Mouse (Mus musculus) heart, embryonic 15.5 days (tissue): ENCODE results near the gene Slc44a5. TPM values are rescaled to one million over a fixed set of nuclear protein-coding genes. Genes with fewer than 3 reads are reported as not detected.

Experiments
- ATAC-seq: fragments of 200-750 bp; cut with Nextera tagmentation; replicated peaks from 2 replicates; pipeline ENCODE4 v1.8.0; 2017; ENCODE audit warnings: low read depth, moderate TSS enrichment; ENCODE audit not compliant: insufficient number of reproducible peaks, insufficient read depth, low FRiP score
- H3K27ac ChIP-seq: fragments of 300-500 bp; sonication (generic); 2 replicates; pipeline ENCODE4 v1.5.1; 2015; ENCODE audit warnings: mild to moderate bottlenecking, inconsistent platforms
- H3K27me3 ChIP-seq: fragments of 300-500 bp; sonication (generic); 2 replicates; pipeline ENCODE4 v1.6.1; 2015; ENCODE audit warnings: inconsistent platforms
- H3K36me3 ChIP-seq: fragments of 300-500 bp; sonication (generic); 2 replicates; pipeline ENCODE4 v1.6.1; 2015; ENCODE audit warnings: mild to moderate bottlenecking, inconsistent platforms
- H3K4me1 ChIP-seq: fragments of 300-500 bp; sonication (generic); replicated peaks from 2 replicates; pipeline ENCODE4 v1.6.1; 2015; ENCODE audit warnings: inconsistent platforms
- H3K4me2 ChIP-seq: fragments of 300-500 bp; sonication (generic); 2 replicates; pipeline ENCODE4 v1.6.1; 2015; ENCODE audit warnings: inconsistent platforms, mild to moderate bottlenecking, moderate library complexity
- H3K4me3 ChIP-seq: fragments of 300-500 bp; sonication (generic); 2 replicates; pipeline ENCODE4 v1.5.1; 2015; ENCODE audit warnings: mild to moderate bottlenecking, inconsistent platforms
- H3K9ac ChIP-seq: fragments of 300-500 bp; sonication (generic); 2 replicates; pipeline ENCODE4 v1.6.1; 2015; ENCODE audit warnings: mild to moderate bottlenecking, inconsistent platforms
- H3K9me3 ChIP-seq: fragments of 300-500 bp; sonication (generic); replicated peaks from 2 replicates; pipeline ENCODE4 v1.6.1; 2016; ENCODE audit warnings: inconsistent platforms
- WGBS: fragments of 180-500 bp; shearing (Covaris S2); methylation state at CpG from one replicate; pipeline ENCODE4 v1.1.7; 2015; ENCODE audit warnings: mixed read lengths; 5-methylcytosine and 5-hydroxymethylcytosine counted together
- polyA plus RNA-seq: library from polyadenylated mRNA; unstranded; fragments of >200 nt; fragmentation: Nextera tagmentation; extraction: Ambion mirVana; gene quantifications from 2 replicates; pipeline ENCODE4 v1.2.1, GENCODE M21; 2015

Gene Slc44a5
- polyA plus RNA-seq, 1 experiment from 2014 or later, result 0.52 TPM

DNA sequence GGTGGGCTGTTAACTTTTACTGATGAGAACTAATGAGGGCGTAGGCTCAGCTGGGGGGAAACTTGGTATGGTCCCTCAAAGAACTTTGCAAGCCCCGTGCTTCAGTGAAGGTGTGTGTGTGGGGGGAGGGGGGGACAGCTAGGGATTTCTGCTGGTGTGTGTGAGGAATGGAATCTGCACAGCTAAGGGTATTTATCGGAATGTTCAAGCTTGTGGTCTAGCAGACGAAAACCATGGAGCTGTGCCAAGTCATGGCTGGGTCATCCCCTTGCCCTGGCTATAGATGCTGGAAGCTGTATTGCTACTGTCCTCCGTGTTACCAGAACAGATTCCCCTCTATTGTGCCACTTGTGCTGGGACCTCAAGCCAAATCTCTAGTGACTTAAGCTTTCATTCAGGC is 138.0 kb downstream of the Slc44a5 start:
- H3K4me2 ChIP-seq, result no peak overlapping the region
- H3K9me3 ChIP-seq, result no peaks in the 10 kb centered on the region
- H3K27ac ChIP-seq, result no peak overlapping the region
- peaks cover 6% of the 10 kb centered on the region; the same call in 1 of the 2 replicates for H3K4me1 ChIP-seq
- no peaks in the 10 kb centered on the region for H3K27me3 ChIP-seq
- no peak overlapping the region for H3K4me3 ChIP-seq
- ATAC-seq, result peak; percentile 60; the same call in 1 of the 2 replicates
- 29% methylated on average over 5 of the region's 5 CpGs for WGBS
- no peak overlapping the region for H3K9ac ChIP-seq
- H3K36me3 ChIP-seq, result no peaks in the 10 kb centered on the region

DNA sequence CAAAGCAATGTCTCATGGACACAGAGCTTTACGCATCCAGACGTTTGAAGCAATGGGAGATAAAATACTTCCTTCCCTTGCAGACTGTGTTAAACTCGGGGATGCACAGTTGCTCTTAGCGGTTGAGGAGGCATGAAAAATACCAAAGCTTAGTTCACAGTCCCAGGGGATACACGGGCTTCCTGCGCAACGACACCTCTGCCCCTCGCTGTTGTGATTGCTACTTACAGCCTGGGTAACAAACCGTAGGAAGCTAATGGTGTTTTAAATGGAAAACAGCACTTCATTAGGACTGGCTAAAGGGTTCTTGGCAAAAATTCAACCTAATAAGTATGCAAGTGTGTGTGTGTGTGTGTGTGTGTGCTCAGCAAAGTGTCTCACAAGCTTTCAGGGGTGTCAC is 141.8 kb downstream of the Slc44a5 start:
- Histone ChIP-seq H3K4me2 (no peak overlapping the region), H3K4me1 (peaks cover 6% of the 10 kb centered on the region; the same call in 1 of the 2 replicates), H3K27ac (no peak overlapping the region), H3K9ac (no peak overlapping the region), H3K36me3 (no peaks in the 10 kb centered on the region), H3K27me3 (no peaks in the 10 kb centered on the region), H3K4me3 (no peak overlapping the region), H3K9me3 (no peaks in the 10 kb centered on the region)
- whole genome bisulfite sequencing, result 59% methylated on average over 9 of the region's 9 CpGs
- no peak for ATAC-seq

- Histone ChIP-seq H3K27me3 (no peaks in the 10 kb centered on the region), H3K4me3 (no peak overlapping the region), H3K4me2 (no peak overlapping the region), H3K36me3 (no peaks in the 10 kb centered on the region), H3K27ac (no peak overlapping the region), H3K4me1 (peaks cover 5% of the 10 kb centered on the region; the same call in 1 of the 2 replicates), H3K9me3 (no peaks in the 10 kb centered on the region), H3K9ac (no peak overlapping the region)
- ATAC-seq, result no peak
- WGBS, result 81% methylated on average over 4 of the region's 4 CpGs
Observed at GRCm38 (mm10) chr3:154115478-154115877, 142.2 kb downstream of the Slc44a5 start.

GRCm38 (mm10) chr3:154116000-154116399 is 142.8 kb downstream of the Slc44a5 start:
- Histone ChIP-seq H3K9me3 (no peaks in the 10 kb centered on the region), H3K4me3 (no peak overlapping the region), H3K27ac (no peak overlapping the region), H3K27me3 (no peaks in the 10 kb centered on the region), H3K4me1 (peaks cover 3% of the 10 kb centered on the region; the same call in 1 of the 2 replicates), H3K9ac (no peak overlapping the region), H3K36me3 (no peaks in the 10 kb centered on the region), H3K4me2 (no peak overlapping the region)
- ATAC-seq, result no peak
- WGBS, result 82% methylated on average over 5 of the region's 5 CpGs

GRCm38 (mm10) chr3:154118992-154119603 is 145.9 kb downstream of the Slc44a5 start:
- no peak overlapping the region for H3K4me3 ChIP-seq

GRCm38 (mm10) chr3:154122531-154122930 is 149.3 kb downstream of the Slc44a5 start:
- no peak for ATAC-seq
- H3K4me3 ChIP-seq, result no peak overlapping the region

More at GRCm38 (mm10) chr3:154118992-154119603, 145.9 kb downstream of the Slc44a5 start:
- Histone ChIP-seq H3K4me2 (no peak overlapping the region), H3K36me3 (no peaks in the 10 kb centered on the region), H3K27me3 (no peaks in the 10 kb centered on the region), H3K4me1 (no peaks in the 10 kb centered on the region), H3K9ac (no peak overlapping the region), H3K9me3 (no peaks in the 10 kb centered on the region), H3K27ac (no peak overlapping the region)
- no peak for ATAC-seq
- 74% methylated on average over 6 of the region's 6 CpGs for WGBS

GRCm38 (mm10) chr3:154124890-154125575 is 151.8 kb downstream of the Slc44a5 start:
- 76% methylated on average over 15 of the region's 15 CpGs for WGBS
- no peak for ATAC-seq
- Histone ChIP-seq H3K27ac (no peak overlapping the region), H3K36me3 (no peaks in the 10 kb centered on the region), H3K9me3 (no peaks in the 10 kb centered on the region), H3K4me1 (0 out of 2 replicates have a peak, but pooled peaks cover 2% of the 10 kb centered on the region), H3K9ac (no peak overlapping the region), H3K4me2 (no peak overlapping the region), H3K4me3 (no peak overlapping the region), H3K27me3 (no peaks in the 10 kb centered on the region)

More at GRCm38 (mm10) chr3:154122531-154122930, 149.3 kb downstream of the Slc44a5 start:
- Histone ChIP-seq H3K27me3 (no peaks in the 10 kb centered on the region), H3K9me3 (no peaks in the 10 kb centered on the region), H3K9ac (no peak overlapping the region), H3K4me1 (no peaks in the 10 kb centered on the region), H3K36me3 (no peaks in the 10 kb centered on the region), H3K27ac (no peak overlapping the region), H3K4me2 (no peak overlapping the region)
- 56% methylated on average over 3 of the region's 3 CpGs for WGBS

GRCm38 (mm10) chr3:154125768-154126376 is 152.6 kb downstream of the Slc44a5 start:
- Histone ChIP-seq H3K27ac (no peak overlapping the region), H3K27me3 (no peaks in the 10 kb centered on the region), H3K4me3 (no peak overlapping the region), H3K36me3 (no peaks in the 10 kb centered on the region), H3K4me1 (0 out of 2 replicates have a peak, but pooled peaks cover 4% of the 10 kb centered on the region), H3K4me2 (no peak overlapping the region), H3K9ac (no peak overlapping the region), H3K9me3 (no peaks in the 10 kb centered on the region)
- WGBS, result 75% methylated on average over 7 of the region's 7 CpGs
- ATAC-seq, result no peak

DNA sequence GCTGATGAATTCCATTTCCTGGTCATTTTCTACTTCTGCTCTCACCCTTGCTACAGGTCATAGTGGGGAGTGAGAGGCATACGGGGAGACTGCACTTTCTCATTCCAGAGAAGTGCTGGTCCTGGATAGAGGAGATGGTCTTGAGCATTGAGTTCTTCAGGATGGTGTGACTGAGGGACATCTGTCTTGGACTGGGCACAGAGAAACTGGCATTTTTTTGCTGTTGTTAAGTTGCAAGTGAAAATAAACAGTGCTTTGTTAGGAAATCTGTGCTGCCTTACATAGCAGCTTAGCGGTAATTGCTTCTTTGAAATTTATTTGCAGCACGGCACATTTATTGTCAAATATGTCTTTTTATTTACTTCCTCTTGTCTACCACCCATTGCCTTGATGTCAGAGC is 154.0 kb downstream of the Slc44a5 start:
- WGBS, result 89% methylated on average over 3 of the region's 3 CpGs
- no peak overlapping the region for H3K4me3 ChIP-seq
- H3K4me2 ChIP-seq, result no peak overlapping the region
- H3K36me3 ChIP-seq, result no peaks in the 10 kb centered on the region
- no peaks in the 10 kb centered on the region for H3K9me3 ChIP-seq
- H3K27me3 ChIP-seq, result no peaks in the 10 kb centered on the region
- 0 out of 2 replicates have a peak, but pooled peaks cover 4% of the 10 kb centered on the region for H3K4me1 ChIP-seq
- no peak overlapping the region for H3K27ac ChIP-seq
- H3K9ac ChIP-seq, result no peak overlapping the region
- ATAC-seq, result no peak

DNA sequence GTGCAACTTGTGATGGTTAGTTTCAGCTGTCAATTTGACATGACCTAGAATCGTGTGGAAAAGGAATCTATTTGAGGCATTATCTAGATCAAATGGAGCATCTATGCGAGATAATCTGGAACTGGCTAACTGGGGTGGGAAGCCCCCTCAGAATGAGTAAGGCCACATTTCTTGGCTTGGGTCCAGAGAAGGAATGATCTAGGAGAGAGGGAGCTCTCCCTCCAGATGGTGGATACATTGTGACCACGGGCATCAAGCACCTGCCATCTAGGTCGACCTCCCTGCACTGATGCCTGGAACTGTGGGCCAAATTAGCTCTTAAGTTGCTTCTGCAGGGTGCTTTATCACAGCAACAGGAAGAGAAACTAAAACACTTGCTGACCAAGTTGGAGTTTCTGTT is 155.8 kb downstream of the Slc44a5 start:
- Histone ChIP-seq H3K4me3 (no peak overlapping the region), H3K27me3 (no peaks in the 10 kb centered on the region), H3K36me3 (no peaks in the 10 kb centered on the region), H3K4me2 (no peak overlapping the region), H3K4me1 (0 out of 2 replicates have a peak, but pooled peaks cover 4% of the 10 kb centered on the region), H3K27ac (no peak overlapping the region), H3K9ac (no peak overlapping the region), H3K9me3 (no peaks in the 10 kb centered on the region)
- no peak for ATAC-seq
- 64% methylated on average over 4 of the region's 4 CpGs for WGBS

DNA sequence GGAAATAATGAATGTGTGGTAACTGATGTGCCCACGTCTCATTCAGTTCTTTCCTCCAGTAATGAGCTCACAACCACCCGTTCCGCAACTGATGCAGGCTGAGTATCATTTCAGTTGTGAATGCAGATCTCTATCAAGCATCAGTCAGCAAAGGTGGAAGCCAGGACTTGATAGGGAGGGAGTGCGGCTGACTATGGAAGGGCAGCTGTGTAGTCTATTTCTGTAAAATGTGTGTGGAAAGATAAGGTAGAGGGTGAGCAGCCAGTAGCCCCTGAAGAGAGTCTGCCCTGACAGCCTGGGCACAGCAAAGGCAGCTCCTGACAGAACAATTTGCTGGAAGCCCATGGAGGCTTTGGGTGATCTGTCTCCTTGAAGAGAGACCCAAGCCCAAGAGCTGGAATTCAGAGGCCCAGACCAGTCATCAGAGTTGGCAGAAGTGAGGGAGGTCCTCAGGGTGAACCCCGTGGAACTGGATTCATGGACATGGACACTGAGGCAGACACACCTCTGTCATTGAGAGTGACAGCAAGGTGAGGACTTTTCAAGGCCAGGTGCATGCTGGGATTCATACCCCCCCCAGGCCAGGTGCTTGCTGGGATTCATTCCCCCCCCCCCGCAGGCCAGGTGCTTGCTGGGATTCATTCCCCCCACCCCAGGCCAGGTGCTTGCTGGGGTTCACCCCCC is 157.3 kb downstream of the Slc44a5 start:
- 0 out of 2 replicates have a peak, but pooled peaks cover 4% of the 10 kb centered on the region for H3K4me1 ChIP-seq
- H3K27ac ChIP-seq, result no peak overlapping the region
- H3K9me3 ChIP-seq, result no peaks in the 10 kb centered on the region
- H3K27me3 ChIP-seq, result no peaks in the 10 kb centered on the region
- no peak overlapping the region for H3K4me3 ChIP-seq
- WGBS, result 63% methylated on average over 6 of the region's 6 CpGs
- H3K4me2 ChIP-seq, result no peak overlapping the region
- no peak for ATAC-seq
- no peak overlapping the region for H3K9ac ChIP-seq
- no peaks in the 10 kb centered on the region for H3K36me3 ChIP-seq
